Mouse (Mus musculus): ENCODE data around the gene Cyb5rl. TPM values are rescaled to one million over a fixed set of nuclear protein-coding genes. Genes with fewer than 3 reads are reported as not detected.

Cyb5rl gene
- polyA plus RNA-seq, 1 experiment from 2014 or later: 4.3 TPM

DNA sequence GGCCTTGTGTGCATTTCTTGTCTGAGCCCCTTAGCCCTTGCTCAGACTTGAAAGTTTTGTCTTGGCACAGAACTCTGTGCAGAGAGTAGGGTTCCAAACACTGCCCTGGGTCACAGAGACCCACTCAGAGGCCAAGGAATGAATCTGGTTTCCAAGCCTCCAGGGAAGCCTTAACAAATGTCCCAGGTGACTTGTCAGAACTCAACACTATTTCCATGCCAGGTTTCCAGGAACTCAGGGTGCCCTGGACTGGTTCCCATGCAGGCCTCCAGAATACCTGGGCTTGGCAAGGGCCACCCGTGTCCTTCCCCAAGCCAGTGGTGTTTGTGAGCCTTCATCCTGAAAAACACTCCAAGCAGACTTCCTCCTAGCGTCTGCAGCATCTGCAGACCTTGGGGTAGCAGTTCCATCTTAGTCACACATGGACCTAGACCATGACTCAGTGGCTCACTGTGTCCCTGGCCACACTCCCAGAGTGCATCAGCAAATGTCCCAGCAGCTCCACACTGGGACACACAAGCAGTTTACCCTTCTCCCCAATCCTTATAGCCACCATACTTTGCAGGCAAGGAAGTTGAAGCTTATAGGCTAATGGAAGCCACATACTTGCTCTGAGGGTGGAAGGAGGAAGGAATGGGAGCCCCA is 51.1 kb downstream of the Cyb5rl start:
- H3K27ac ChIP-seq (replicated peaks): no peak overlapping the region
- no peak overlapping the region for H3K4me2 ChIP-seq
- ATAC-seq (ENCODE audit: extremely low read depth, insufficient number of reproducible peaks, low FRiP score, low TSS enrichment): no peak
- H3K9ac ChIP-seq: no peak overlapping the region
- no peaks in the 10 kb centered on the region for H3K36me3 ChIP-seq
- WGBS: 83% methylated on average over 2 of the region's 2 CpGs
- no peak overlapping the region for H3K4me3 ChIP-seq
- 0 out of 2 replicates have a peak, but pooled peaks cover 3% of the 10 kb centered on the region for H3K4me1 ChIP-seq
- H3K9me3 ChIP-seq: no peaks in the 10 kb centered on the region
- peaks cover 4% of the 10 kb centered on the region; the same call in 1 of the 2 replicates for H3K27me3 ChIP-seq (replicated peaks)

DNA sequence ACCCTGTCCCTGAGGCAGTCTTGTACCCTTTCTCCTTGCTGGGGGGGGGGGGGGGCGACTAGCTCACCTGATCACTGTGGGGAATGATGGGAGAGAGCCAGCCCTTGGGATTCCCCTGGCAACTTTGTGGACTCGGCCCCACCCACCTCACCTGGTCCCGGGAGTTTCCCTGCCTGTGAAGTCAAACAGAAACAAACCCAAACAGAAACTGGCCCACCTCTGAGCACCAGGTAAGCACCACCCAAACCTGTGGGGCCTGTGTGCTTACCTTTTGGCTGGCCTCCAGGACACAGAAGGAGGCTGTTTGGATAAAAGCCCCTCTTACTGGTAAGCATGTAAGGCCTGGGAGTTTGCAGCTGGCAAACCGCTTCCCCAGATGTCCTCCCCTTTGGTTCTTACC is 52.3 kb downstream of the Cyb5rl start:
- no peak; the same call in none of the 2 replicates for ATAC-seq (ENCODE audit: extremely low read depth, insufficient number of reproducible peaks, low FRiP score, low TSS enrichment)
- peaks cover 5% of the 10 kb centered on the region; the same call in 1 of the 2 replicates for H3K27me3 ChIP-seq (replicated peaks)

DNA sequence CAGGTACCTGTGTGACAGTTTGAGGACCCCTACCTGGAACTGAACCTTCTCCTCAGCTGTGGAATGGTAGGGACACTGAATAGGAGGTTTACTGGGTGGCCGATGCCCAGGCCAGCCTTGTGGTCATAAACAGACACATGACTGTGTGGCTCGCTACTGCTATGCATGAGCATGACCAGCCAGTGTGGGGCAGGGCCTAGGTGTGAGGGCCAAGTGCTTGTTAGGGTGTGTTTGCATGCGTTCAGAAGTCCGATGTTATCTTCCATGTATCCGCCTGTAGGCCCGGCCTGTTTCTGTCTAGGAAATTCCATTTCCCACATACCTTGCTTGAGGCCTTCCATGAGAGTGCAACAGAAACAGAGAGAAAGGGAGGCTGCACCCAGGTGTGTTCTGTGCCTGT is 53.9 kb downstream of the Cyb5rl start:
- Histone ChIP-seq H3K27me3 (replicated peaks) (peaks cover 20% of the 10 kb centered on the region; the same call in 1 of the 2 replicates), H3K36me3 (no peaks in the 10 kb centered on the region), H3K9ac (no peak overlapping the region), H3K27ac (replicated peaks) (no peak overlapping the region), H3K4me1 (peaks cover 7% of the 10 kb centered on the region; the same call in 1 of the 2 replicates), H3K4me3 (no peak overlapping the region), H3K4me2 (no peak overlapping the region), H3K9me3 (no peaks in the 10 kb centered on the region)
- WGBS: 72% methylated on average over 6 of the region's 6 CpGs
- ATAC-seq (ENCODE audit: extremely low read depth, insufficient number of reproducible peaks, low FRiP score, low TSS enrichment): no peak

More for the DNA sequence above, 52.3 kb downstream of the Cyb5rl start:
- peaks cover 4% of the 10 kb centered on the region; the same call in 1 of the 2 replicates for H3K4me1 ChIP-seq
- H3K4me3 ChIP-seq: no peak overlapping the region
- no peak overlapping the region for H3K9ac ChIP-seq
- no peaks in the 10 kb centered on the region for H3K36me3 ChIP-seq
- no peak overlapping the region for H3K27ac ChIP-seq (replicated peaks)
- WGBS: 56% methylated on average over 4 of the region's 4 CpGs
- H3K4me2 ChIP-seq: no peak overlapping the region
- H3K9me3 ChIP-seq: no peaks in the 10 kb centered on the region

DNA sequence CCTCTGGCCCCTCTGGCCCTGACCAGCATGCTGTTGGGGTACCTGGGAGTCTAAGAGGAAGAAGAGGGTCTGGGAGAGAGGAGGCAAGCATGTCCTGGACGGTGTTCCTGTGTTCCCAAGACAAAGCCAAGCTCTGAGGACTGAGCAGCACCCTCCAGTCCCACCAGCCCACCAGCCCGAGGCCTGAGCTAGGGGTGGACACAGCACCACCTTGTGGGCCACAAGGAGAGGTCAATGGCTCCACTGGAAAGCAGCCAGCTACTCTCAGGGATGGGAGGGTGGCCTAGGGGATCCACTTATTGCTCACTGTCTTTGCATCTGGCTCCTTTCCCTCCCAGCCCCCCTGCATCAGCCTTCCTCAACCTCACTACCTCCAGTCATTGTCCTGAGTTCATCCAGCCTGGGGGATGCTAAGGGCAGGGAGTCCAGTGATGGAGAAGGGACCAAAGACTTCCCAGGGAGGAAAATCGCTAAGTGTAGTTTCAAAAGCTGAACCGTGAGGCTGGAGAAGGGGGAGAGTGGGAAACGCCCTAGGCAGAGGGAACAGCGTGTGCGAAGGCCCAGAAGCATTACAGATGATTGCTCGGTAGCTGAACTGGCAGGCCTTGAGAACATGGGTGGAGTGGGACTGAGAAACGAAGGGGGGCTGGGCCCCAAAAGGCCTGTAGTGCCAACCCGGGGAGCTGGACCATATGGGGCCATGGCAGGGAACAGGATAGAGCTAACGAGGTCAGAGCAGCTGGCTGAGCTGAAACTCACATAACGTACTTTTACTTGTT is 54.6 kb downstream of the Cyb5rl start:
- 58% methylated on average over 12 of the region's 12 CpGs for WGBS
- ATAC-seq (ENCODE audit: extremely low read depth, insufficient number of reproducible peaks, low FRiP score, low TSS enrichment): no peak
- Histone ChIP-seq H3K36me3 (no peaks in the 10 kb centered on the region), H3K4me3 (no peak overlapping the region), H3K4me1 (peaks cover 7% of the 10 kb centered on the region; the same call in 1 of the 2 replicates), H3K9me3 (no peaks in the 10 kb centered on the region), H3K4me2 (no peak overlapping the region), H3K9ac (no peak overlapping the region), H3K27me3 (replicated peaks) (peaks cover 26% of the 10 kb centered on the region; the same call in 1 of the 2 replicates), H3K27ac (replicated peaks) (no peak overlapping the region)

DNA sequence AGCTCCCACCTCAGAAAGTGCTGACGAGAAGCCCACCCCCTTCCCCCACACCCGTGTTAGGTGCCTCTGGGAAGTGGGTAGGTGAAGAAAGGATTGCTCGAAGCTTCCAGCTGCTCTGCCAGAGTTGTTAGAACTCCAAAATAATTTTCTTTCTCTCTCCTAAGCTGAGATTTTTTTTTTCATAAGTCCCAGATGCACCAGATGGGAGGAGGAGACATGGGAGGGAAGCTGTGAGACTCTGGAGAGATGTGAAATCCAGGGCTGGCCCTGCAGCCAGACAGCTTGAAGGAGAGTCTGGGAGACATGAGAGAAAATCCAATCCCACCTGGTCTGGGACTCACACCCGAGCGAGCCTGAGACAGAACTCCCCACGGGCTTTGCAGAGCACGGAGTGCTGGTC is 57.6 kb downstream of the Cyb5rl start:
- ATAC-seq (ENCODE audit: extremely low read depth, insufficient number of reproducible peaks, low FRiP score, low TSS enrichment): no peak
- Histone ChIP-seq H3K27me3 (replicated peaks) (peaks cover 26% of the 10 kb centered on the region; the same call in 1 of the 2 replicates), H3K4me2 (no peak overlapping the region), H3K9ac (no peak overlapping the region), H3K4me1 (peaks cover 12% of the 10 kb centered on the region), H3K36me3 (no peaks in the 10 kb centered on the region), H3K27ac (replicated peaks) (no peak overlapping the region), H3K4me3 (no peak overlapping the region), H3K9me3 (no peaks in the 10 kb centered on the region)
- WGBS: 51% methylated on average over 7 of the region's 7 CpGs

DNA sequence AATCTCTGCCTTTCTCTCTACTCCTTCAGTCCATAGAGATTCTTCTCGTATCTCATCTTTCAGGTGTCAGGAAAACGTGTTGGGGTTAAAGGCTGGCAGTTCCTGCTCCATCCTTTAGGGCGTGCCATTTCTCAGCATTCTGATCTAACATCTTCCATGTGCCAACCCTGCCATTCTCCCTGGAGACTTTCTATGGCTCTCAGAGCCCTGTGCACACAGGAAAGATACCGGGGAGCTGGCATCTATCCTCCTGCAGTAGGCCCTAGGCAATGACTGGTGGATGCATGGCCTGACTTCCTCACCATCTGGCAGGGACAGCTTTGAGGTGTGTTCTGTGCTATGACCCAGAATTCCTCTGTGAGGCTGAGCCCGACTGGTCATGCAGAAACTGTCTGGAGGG is 58.3 kb downstream of the Cyb5rl start:
- Histone ChIP-seq H3K27me3 (replicated peaks) (peaks cover 26% of the 10 kb centered on the region; the same call in 1 of the 2 replicates), H3K9ac (no peak overlapping the region), H3K4me3 (no peak overlapping the region), H3K4me2 (no peak overlapping the region), H3K36me3 (no peaks in the 10 kb centered on the region), H3K27ac (replicated peaks) (no peak overlapping the region), H3K4me1 (peaks cover 17% of the 10 kb centered on the region), H3K9me3 (no peaks in the 10 kb centered on the region)
- WGBS: 52% methylated on average over 5 of the region's 5 CpGs
- ATAC-seq (ENCODE audit: extremely low read depth, insufficient number of reproducible peaks, low FRiP score, low TSS enrichment): no peak

DNA sequence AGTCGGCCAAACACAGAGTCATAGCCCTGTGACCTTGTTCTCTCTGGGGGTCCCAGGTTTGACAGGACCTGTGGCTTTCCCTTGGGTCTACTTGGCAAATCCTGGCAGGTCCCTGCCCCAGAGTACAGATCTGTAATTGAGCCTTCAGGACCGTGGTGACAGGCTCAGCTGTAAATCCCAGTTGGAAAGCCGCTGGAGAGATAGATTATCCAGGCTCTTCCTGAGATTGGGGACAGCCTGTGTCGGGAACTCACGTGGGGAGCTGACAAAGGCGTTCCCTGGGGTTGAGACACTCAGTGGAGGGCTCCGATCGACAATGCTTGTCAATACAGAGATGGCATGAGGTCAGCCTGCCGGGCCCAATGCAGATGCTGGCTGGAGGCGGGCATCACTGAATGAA is 59.6 kb downstream of the Cyb5rl start:
- peaks cover 26% of the 10 kb centered on the region; the same call in 1 of the 2 replicates for H3K27me3 ChIP-seq (replicated peaks)
- ATAC-seq (ENCODE audit: extremely low read depth, insufficient number of reproducible peaks, low FRiP score, low TSS enrichment): no peak
- H3K4me3 ChIP-seq: no peak overlapping the region
- no peak overlapping the region for H3K9ac ChIP-seq
- no peak overlapping the region for H3K27ac ChIP-seq (replicated peaks)
- H3K4me2 ChIP-seq: no peak overlapping the region
- 39% methylated on average over 10 of the region's 10 CpGs for WGBS
- H3K9me3 ChIP-seq: no peaks in the 10 kb centered on the region
- peaks cover 23% of the 10 kb centered on the region for H3K4me1 ChIP-seq
- H3K36me3 ChIP-seq: no peaks in the 10 kb centered on the region

DNA sequence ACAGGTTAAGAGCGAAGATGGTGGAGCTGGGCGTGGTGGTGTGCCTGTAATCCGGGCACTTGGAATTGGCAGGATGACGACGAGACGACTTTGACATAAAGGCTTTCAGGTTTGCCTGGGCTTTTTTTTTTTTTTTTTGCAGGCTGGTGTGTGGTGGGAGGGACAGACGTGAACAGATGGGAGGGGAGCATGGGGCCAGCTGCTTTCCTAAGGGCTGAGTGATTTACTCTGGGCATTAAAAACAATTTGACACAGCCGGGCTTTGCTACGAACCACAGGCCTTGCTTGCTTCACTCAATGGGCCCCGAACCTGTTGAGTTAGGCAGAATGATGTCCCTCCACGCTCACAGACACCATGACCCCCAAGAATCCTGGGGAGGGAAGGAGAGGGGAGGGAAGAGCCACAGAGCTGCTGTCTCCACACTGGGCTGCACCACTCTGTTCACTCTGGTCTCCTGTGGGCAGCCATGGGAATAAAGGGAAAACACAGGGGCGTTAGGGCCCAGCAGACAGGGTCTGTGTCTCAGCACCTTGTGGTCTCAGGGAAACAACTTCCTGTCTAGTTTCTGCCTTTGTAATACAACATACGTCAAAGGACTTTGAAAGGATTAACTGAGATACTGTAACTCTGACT is 60.2 kb downstream of the Cyb5rl start:
- Histone ChIP-seq H3K4me1 (peaks cover 22% of the 10 kb centered on the region), H3K27ac (replicated peaks) (no peak overlapping the region), H3K9me3 (no peaks in the 10 kb centered on the region), H3K4me3 (no peak overlapping the region), H3K9ac (no peak overlapping the region), H3K4me2 (no peak overlapping the region), H3K36me3 (no peaks in the 10 kb centered on the region), H3K27me3 (replicated peaks) (peaks cover 26% of the 10 kb centered on the region; the same call in 1 of the 2 replicates)
- 63% methylated on average over 13 of the region's 13 CpGs for WGBS
- no peak for ATAC-seq (ENCODE audit: extremely low read depth, insufficient number of reproducible peaks, low FRiP score, low TSS enrichment)

DNA sequence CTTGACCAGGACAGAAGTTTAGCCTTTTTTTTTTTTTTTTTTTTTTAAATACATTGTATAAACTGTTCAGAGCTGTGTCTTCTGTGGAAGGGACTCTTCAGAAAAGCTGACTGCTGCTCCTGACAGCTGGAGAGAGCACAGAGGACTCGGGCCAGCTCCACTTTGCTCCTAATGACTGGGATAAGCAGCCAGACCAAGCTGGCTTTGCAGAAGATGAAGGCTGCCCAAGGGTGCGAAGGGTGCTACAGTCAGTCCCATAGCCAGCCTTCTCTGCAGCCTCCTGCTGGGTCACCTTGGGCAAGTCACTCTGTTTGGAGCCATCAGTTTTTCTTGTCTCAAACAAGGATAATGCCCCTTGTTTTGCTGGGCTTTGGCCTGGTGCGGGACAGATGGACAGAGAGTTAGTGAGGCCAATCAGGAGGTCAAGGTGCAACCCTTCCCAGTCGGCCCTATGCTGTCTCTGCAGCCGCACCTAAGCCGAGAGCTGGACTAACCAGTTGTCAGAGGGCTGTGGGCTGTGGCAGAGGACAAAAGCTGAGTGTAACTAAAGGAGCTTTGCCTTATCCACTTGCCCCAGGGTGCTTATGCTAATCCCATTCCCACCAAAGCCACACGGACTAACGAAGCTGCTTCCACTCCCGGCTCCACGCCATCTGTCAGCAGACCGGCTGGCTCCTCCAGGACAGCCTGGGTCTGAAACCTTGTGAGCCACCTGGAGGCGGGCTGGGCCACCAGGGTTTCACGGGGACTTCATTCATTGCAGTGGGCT is 61.3 kb downstream of the Cyb5rl start:
- H3K4me2 ChIP-seq: no peak overlapping the region
- no peaks in the 10 kb centered on the region for H3K36me3 ChIP-seq
- no peaks in the 10 kb centered on the region for H3K9me3 ChIP-seq
- 43% methylated on average over 13 of the region's 13 CpGs for WGBS
- H3K9ac ChIP-seq: no peak overlapping the region
- no peak overlapping the region for H3K27ac ChIP-seq (replicated peaks)
- peaks cover 26% of the 10 kb centered on the region; the same call in 1 of the 2 replicates for H3K27me3 ChIP-seq (replicated peaks)
- peaks cover 22% of the 10 kb centered on the region for H3K4me1 ChIP-seq
- no peak overlapping the region for H3K4me3 ChIP-seq
- no peak for ATAC-seq (ENCODE audit: extremely low read depth, insufficient number of reproducible peaks, low FRiP score, low TSS enrichment)

DNA sequence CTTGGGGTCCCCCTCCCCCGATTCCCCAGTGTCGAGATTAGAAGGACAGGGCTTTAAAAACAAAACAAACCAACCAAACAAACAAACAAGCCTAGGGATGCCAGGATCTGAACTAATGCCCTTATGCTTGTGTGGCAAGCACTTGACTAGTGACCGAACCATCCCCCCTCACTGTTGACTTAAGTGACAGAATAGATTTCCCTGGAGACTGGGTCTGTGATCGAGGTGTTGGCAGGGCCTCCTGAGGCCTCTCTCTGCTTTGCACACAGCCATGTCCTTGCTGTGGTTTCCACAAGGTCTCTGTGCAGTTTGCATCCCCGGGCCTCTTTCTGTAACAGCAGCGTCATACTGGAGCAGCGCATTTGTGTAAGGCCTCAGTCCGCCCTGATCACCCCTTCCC is 62.6 kb downstream of the Cyb5rl start:
- Histone ChIP-seq H3K9ac (no peak overlapping the region), H3K27ac (replicated peaks) (no peak overlapping the region)

DNA sequence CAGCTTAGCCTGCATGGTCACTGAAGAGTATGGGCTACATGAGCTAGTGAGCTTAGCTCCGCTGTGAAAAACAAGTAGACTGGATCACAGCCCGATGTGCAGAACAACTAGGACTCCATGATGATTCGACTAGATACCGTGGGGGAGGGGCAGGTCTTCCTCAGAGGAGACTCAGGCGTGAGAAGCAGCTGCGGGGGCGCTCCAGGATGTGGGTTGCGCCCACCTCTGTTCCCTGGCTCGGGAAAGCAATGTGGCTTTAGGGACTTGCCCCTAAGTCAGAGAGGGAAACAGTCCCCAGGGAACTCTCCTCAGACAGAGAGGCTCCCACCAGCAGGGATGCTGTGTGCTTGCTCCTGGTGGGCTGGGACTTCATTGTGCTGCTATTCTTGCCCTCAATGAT is 63.7 kb downstream of the Cyb5rl start:
- Histone ChIP-seq H3K27ac (replicated peaks) (no peak overlapping the region), H3K4me3 (no peak overlapping the region), H3K9me3 (no peaks in the 10 kb centered on the region), H3K27me3 (replicated peaks) (peaks cover 11% of the 10 kb centered on the region; the same call in 1 of the 2 replicates), H3K9ac (no peak overlapping the region), H3K4me1 (peaks cover 19% of the 10 kb centered on the region), H3K4me2 (no peak overlapping the region), H3K36me3 (no peaks in the 10 kb centered on the region)
- ATAC-seq (ENCODE audit: extremely low read depth, insufficient number of reproducible peaks, low FRiP score, low TSS enrichment): no peak
- 20% methylated on average over 9 of the region's 9 CpGs for WGBS

More for the DNA sequence above, 62.6 kb downstream of the Cyb5rl start:
- H3K9me3 ChIP-seq: no peaks in the 10 kb centered on the region
- ATAC-seq (ENCODE audit: extremely low read depth, insufficient number of reproducible peaks, low FRiP score, low TSS enrichment): no peak
- no peaks in the 10 kb centered on the region for H3K36me3 ChIP-seq
- H3K27me3 ChIP-seq (replicated peaks): peaks cover 22% of the 10 kb centered on the region; the same call in 1 of the 2 replicates
- no peak overlapping the region for H3K4me2 ChIP-seq
- WGBS: 56% methylated on average over 8 of the region's 8 CpGs
- H3K4me3 ChIP-seq: no peak overlapping the region
- H3K4me1 ChIP-seq: peaks cover 18% of the 10 kb centered on the region
